Mouse (Mus musculus) cerebellum, postnatal 4 days (tissue): ENCODE results near the gene Anks1.
"Not testable (repeated sequence)": the region's sequence is repeated elsewhere in the genome, so short reads cannot be mapped to it uniquely, and the experiment has no call there.

ENCODE experiments used
- DNase-seq, 2 experiments: peaks; one replicate each; pipeline ENCODE4 v3.0.0; 2022; ENCODE audit warnings: low spot score in 2 of 2, mixed read lengths in 1 of 2

The Anks1 gene

GRCm38 (mm10) chr17:27966508-27967021 is 57.5 kb downstream of the Anks1 start:
- DNase-seq = no peak

- no peak for DNase-seq
Measured at GRCm38 (mm10) chr17:27967529-27967928, 58.4 kb downstream of the Anks1 start.

GRCm38 (mm10) chr17:27968033-27968750 is 59.1 kb downstream of the Anks1 start:
- no peak for DNase-seq

- no peak for DNase-seq
Measured at GRCm38 (mm10) chr17:27968903-27969302, 59.8 kb downstream of the Anks1 start.

- no peak for DNase-seq
Measured at GRCm38 (mm10) chr17:27969365-27969764, 60.3 kb downstream of the Anks1 start.

GRCm38 (mm10) chr17:27969896-27970295 is 60.8 kb downstream of the Anks1 start:
- no peak for DNase-seq

GRCm38 (mm10) chr17:27970305-27970704 is 61.2 kb downstream of the Anks1 start:
- DNase-seq = no peak

- no peak for DNase-seq
Measured at GRCm38 (mm10) chr17:27971496-27971895, 62.4 kb downstream of the Anks1 start.

- DNase-seq = no peak
Measured at GRCm38 (mm10) chr17:27973337-27973736, 64.2 kb downstream of the Anks1 start.

- no peak for DNase-seq
Measured at GRCm38 (mm10) chr17:27976266-27976665, 67.2 kb downstream of the Anks1 start.

- no peak for DNase-seq
Measured at GRCm38 (mm10) chr17:27977008-27977636, 68.0 kb downstream of the Anks1 start.

- no peak for DNase-seq
Measured at GRCm38 (mm10) chr17:27980391-27980955, 71.4 kb downstream of the Anks1 start.

- DNase-seq = no peak
Measured at GRCm38 (mm10) chr17:27981451-27982069, 72.5 kb downstream of the Anks1 start.

GRCm38 (mm10) chr17:27982070-27982457 is 73.0 kb downstream of the Anks1 start:
- not testable (repeated sequence) for DNase-seq

GRCm38 (mm10) chr17:27982712-27983266 is 73.7 kb downstream of the Anks1 start:
- no peak for DNase-seq

GRCm38 (mm10) chr17:27984421-27984820 is 75.3 kb downstream of the Anks1 start:
- no peak for DNase-seq

GRCm38 (mm10) chr17:27986106-27986505 is 77.0 kb downstream of the Anks1 start:
- DNase-seq = no peak

- peak; percentile 54 to 80 for DNase-seq
Measured at GRCm38 (mm10) chr17:27989807-27990542, 80.9 kb downstream of the Anks1 start.

- no peak for DNase-seq
Measured at GRCm38 (mm10) chr17:27994001-27994944, 85.2 kb downstream of the Anks1 start.

GRCm38 (mm10) chr17:27996320-27996719 is 87.2 kb downstream of the Anks1 start:
- DNase-seq = no peak
